Mouse (Mus musculus) small intestine, adult 2 months (tissue): ENCODE measurements around the gene Sh3pxd2a. TPM values are rescaled to one million over a fixed set of nuclear protein-coding genes. Genes with fewer than 3 reads are reported as not detected.

Experiments used
- H3K27ac ChIP-seq: fragments of 200-500 bp; 2 replicates; pipeline ENCODE4 v1.5.1; 2012; ENCODE audit warnings: low read depth, low read length, control low read depth, inconsistent platforms; ENCODE audit not compliant: insufficient read depth
- H3K27me3 ChIP-seq: fragments of 200-500 bp; 2 replicates; pipeline ENCODE4 v1.6.1; 2012; ENCODE audit warnings: mild to moderate bottlenecking, moderate library complexity, low read length, inconsistent platforms; ENCODE audit not compliant: control insufficient read depth, insufficient read depth
- H3K36me3 ChIP-seq: fragments of 200-500 bp; 2 replicates; pipeline ENCODE4 v1.6.1; 2012; ENCODE audit warnings: mild to moderate bottlenecking, low read length, control low read depth, inconsistent platforms; ENCODE audit not compliant: control insufficient read depth, insufficient read depth
- H3K4me1 ChIP-seq: fragments of 200-500 bp; 2 replicates; pipeline ENCODE4 v1.6.1; 2012; ENCODE audit warnings: low read length, inconsistent platforms, mixed read lengths; ENCODE audit not compliant: control insufficient read depth, insufficient read depth, insufficient read length
- H3K4me3 ChIP-seq: fragments of 200-500 bp; 2 replicates; pipeline ENCODE4 v1.5.1; 2012; ENCODE audit warnings: low read depth, mild to moderate bottlenecking, control low read depth, inconsistent platforms, low read length, moderate library complexity
- CTCF ChIP-seq: fragments of 200-500 bp; IDR thresholded peaks from 2 replicates; pipeline ENCODE4 v1.5.1; 2012; ENCODE audit warnings: low read depth, mild to moderate bottlenecking, control low read depth, inconsistent platforms, low read length, moderate library complexity, mixed read lengths; ENCODE audit not compliant: insufficient replicate concordance, insufficient read length; ENCODE audit errors: extremely low read depth
- POLR2A ChIP-seq: fragments of 200-500 bp; IDR thresholded peaks from 2 replicates; pipeline ENCODE4 v1.6.1; 2012; ENCODE audit warnings: low read depth, mild to moderate bottlenecking, control low read depth, inconsistent platforms, low read length, moderate library complexity
- WGBS: fragments of 180-500 bp; shearing (Covaris S2); methylation state at CpG from one replicate; pipeline ENCODE4 v1.1.7; 2018; 5-methylcytosine and 5-hydroxymethylcytosine counted together
- polyA plus RNA-seq: library from polyadenylated mRNA; depleted of rRNA; stranded (reverse); fragments of >200 nt; gene quantifications from 2 replicates; pipeline ENCODE4 v1.2.3, GENCODE M21; 2012

Sh3pxd2a gene
- polyA plus RNA-seq, 1 experiment, result 6.3 TPM

DNA sequence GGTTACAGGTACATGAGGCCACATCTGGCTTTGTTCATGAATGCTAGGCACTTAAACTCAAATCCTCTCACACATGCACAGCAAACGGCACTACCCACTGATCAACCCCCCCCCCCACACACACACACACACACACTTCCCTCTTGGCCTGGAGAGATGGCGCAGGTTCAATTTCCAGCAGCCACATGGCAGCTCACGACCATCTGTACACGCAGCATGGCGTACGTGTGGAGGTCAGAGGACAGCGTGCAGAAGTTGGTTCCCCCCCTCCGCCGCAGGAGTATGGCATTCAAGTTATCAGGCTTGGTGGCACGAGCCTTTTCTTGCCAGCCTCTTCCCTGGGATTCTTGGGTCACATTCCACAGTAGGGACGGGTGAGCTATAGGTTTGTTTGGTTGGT lies 92.7 kb downstream of the Sh3pxd2a start:
- no peaks in the 10 kb centered on the region for H3K27me3 ChIP-seq
- 91% methylated on average over 11 of the region's 11 CpGs for WGBS
- peaks cover 3% of the 10 kb centered on the region for H3K4me1 ChIP-seq
- no peaks in the 10 kb centered on the region for H3K36me3 ChIP-seq
- no peak overlapping the region for H3K4me3 ChIP-seq
- H3K27ac ChIP-seq, result no peak overlapping the region
- TF ChIP-seq POLR2A, result no peak
- TF ChIP-seq CTCF, result no peak

DNA sequence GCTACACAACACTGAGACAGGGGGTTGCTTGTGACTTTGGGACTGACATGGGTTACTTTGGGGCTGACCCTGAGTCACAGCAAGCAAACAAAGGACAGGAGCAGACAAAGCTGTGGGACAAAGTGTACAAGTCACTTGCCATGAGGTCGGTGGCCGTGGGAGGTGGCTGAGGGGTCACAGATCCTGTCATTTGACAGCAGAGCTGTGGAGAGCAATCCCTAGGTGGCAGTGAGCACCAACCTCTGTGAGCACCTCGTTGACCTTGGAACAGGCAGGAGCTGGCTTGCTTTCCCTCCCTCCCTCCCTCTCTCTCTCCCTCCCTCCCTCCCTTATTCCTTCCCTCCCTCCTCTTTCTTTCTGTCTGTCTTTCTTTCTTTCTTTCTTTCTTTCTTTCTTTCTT lies 95.2 kb downstream of the Sh3pxd2a start:
- Histone ChIP-seq H3K4me1 (peaks cover 3% of the 10 kb centered on the region), H3K27ac (no peak overlapping the region), H3K36me3 (no peaks in the 10 kb centered on the region), H3K27me3 (no peaks in the 10 kb centered on the region), H3K4me3 (no peak overlapping the region)
- TF ChIP-seq POLR2A (no peak), CTCF (no peak)
- WGBS, result 58% methylated on average over 3 of the region's 3 CpGs

DNA sequence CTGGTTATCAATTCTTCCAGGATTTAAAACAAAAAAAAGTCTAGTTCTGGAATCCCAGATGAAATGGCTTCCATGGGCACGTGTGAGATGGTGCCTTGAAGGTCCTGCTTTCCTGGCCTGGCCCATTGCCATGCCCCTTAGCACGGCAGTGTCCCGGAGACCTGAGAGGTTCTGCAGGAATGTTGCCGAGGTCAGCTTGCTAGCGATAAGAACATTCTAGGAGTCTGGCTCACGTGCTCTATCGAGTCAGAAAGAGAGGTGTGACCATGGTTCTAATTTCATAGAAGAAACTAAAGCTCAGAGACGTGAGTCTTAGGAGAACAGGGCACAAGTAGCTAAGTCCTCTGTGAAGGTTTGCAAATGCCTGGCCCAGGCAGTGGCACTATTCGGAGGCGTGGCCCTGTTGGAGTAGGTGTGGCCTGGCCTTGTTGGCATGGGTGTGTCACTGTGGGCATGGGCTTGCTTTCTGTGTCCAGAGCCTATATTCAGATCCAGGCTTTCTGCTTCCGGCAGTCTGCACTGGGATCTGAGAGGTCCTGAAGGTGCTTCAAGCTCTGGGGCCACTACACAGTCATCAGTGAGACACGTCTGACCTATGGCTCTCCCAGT lies 96.8 kb downstream of the Sh3pxd2a start:
- WGBS, result 60% methylated on average over 12 of the region's 12 CpGs
- no peak for TF ChIP-seq POLR2A
- no peak for TF ChIP-seq CTCF
- Histone ChIP-seq H3K36me3 (no peaks in the 10 kb centered on the region), H3K27ac (no peak overlapping the region), H3K27me3 (no peaks in the 10 kb centered on the region), H3K4me1 (peaks cover 3% of the 10 kb centered on the region), H3K4me3 (no peak overlapping the region)

DNA sequence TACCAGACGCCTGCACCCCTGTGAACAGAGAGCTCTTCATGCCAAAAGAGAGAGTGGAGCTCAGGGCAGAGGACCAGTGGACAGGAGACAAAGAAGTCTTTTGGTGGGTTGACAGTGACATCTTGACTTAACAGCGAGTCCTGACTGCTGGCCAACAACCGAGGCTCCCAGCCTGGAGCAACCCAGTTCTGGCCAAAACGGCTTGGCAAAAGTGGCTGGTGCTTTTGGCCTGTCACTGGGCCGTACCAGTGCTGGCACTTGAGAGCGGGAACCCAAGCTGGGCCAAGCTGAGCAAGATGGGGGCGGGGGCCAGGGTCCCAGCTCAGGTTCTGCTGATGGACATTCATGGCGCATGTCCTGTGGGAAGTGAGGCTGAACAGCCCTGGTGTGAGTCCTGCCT lies 97.6 kb downstream of the Sh3pxd2a start:
- H3K4me1 ChIP-seq, result peaks cover 3% of the 10 kb centered on the region; the same call in 1 of the 2 replicates
- no peak overlapping the region for H3K27ac ChIP-seq
- 91% methylated on average over 8 of the region's 8 CpGs for WGBS
- no peak overlapping the region for H3K4me3 ChIP-seq
- TF ChIP-seq POLR2A (no peak), CTCF (no peak)
- no peaks in the 10 kb centered on the region for H3K36me3 ChIP-seq
- H3K27me3 ChIP-seq, result no peaks in the 10 kb centered on the region

DNA sequence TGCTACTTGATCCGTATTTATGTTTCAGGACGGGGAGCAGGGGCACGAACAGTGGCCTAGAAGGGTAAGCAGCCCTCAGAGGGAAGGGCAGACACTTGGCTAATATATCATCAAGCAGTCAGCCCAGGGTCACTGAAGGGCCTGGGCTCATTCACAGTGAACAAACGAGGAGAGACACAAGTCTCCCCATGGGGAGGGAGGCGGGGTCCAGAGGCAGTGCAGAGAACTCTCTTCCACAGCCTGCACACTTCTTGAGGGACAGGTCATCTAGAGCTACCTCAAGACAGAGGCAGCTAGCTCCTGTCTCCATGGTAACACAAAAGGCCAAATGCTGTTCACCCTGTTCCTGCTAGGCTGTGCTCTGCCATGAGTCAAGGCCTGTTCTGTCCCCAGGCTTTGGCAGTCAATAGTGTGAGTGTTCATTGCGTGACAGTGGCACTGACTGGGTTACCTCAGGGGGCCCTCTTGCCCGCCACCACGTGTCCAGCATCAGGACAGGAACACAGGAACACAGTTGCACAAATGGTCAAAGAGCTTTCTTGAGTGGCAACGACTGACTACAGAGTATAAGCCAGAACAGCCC lies 101.0 kb downstream of the Sh3pxd2a start:
- TF ChIP-seq POLR2A, result no peak
- no peak for TF ChIP-seq CTCF
- peaks cover 3% of the 10 kb centered on the region; the same call in 1 of the 2 replicates for H3K4me1 ChIP-seq
- WGBS, result 79% methylated on average over 9 of the region's 9 CpGs
- no peaks in the 10 kb centered on the region for H3K27me3 ChIP-seq
- no peak overlapping the region for H3K27ac ChIP-seq
- no peaks in the 10 kb centered on the region for H3K36me3 ChIP-seq
- no peak overlapping the region for H3K4me3 ChIP-seq

DNA sequence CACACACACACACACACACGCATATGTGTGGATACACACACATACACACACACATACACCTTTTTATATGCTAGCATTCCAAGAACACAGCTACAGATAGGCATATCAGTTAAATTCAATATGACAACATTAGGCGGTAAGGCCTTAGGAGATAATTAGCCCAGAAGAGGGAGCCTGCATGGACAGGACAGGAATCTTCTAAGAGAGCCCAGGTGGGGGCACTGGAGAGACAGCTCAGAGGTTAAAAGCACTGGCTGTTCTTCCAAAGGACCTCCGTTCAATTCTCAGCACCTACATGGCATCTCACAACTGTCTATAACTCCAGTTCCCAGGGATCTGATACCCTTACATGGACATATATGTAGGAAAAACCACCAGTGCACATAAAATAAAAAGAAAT lies 103.3 kb downstream of the Sh3pxd2a start:
- Histone ChIP-seq H3K27me3 (no peaks in the 10 kb centered on the region), H3K4me1 (no peaks in the 10 kb centered on the region), H3K4me3 (no peak overlapping the region), H3K36me3 (no peaks in the 10 kb centered on the region), H3K27ac (no peak overlapping the region)
- 82% methylated on average over 3 of the region's 3 CpGs for WGBS
- TF ChIP-seq POLR2A, result no peak
- TF ChIP-seq CTCF, result peak; percentile 9; the same call in 1 of the 2 replicates

DNA sequence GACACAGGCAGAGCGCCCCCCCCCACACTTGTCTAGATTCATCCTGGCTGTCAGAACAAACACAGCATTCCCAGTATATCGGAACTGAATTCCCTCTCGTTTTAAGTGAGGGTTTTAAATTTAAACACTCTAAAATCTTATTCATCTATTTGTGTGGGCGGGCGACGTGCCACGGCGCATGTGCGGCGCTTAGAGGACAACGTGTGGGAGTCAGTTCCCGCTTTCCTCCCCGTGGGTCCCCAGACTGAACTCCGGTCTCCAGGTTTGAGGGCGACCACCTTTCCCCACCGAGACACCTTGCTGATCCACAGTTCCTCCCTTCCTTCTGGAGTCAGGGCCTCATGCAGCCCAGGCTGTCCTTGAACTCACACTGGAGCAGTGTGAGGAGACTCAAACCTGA lies 104.2 kb downstream of the Sh3pxd2a start:
- Histone ChIP-seq H3K27me3 (no peaks in the 10 kb centered on the region), H3K27ac (no peak overlapping the region), H3K4me1 (no peaks in the 10 kb centered on the region), H3K4me3 (no peak overlapping the region), H3K36me3 (no peaks in the 10 kb centered on the region)
- TF ChIP-seq CTCF, result no peak
- no peak for TF ChIP-seq POLR2A
- WGBS, result 94% methylated on average over 16 of the region's 16 CpGs
